Mouse (Mus musculus) embryo, embryonic 11 days (tissue): ENCODE measurements around the gene Nmnat3.

ENCODE experiments used
- DNase-seq: peaks from one replicate; pipeline ENCODE4 v3.0.0-alpha.2; 2015

Gene Nmnat3

DNA sequence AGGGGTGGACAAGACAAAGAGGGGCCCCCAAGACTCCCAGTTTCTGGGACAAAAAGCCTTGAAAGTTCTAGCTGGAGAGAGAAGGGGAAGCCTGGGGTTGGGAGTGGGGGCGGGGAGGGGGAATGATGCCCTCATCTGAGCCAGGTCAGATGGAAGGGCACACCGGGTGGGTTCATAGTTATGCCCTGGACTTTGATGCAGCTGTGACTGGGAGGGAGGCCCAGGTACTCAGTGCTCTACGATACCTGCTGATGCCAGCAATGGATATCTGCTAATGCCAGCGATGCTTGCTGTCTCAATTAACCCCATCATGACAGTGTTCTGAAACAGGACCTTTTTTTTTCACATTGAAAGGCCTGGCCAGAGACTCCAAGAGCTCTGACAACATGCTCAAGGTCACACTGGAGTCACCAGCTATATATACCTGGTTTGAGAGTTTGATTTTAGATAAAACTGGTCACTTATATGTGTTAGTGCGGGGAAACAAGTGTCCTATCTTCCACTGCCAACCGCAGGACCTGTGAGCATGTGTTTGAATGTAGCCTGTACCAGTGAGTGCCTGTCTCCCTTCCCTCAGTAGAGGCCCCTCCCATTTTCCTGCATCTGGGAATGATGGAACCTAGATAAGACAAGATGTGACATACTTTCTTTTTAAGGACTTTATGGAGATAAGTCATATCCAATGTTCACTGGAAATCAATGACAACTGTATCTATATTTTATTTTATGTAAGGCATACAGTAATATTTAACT, 25.6 kb downstream of the Nmnat3 start:
- no peak for DNase-seq

DNA sequence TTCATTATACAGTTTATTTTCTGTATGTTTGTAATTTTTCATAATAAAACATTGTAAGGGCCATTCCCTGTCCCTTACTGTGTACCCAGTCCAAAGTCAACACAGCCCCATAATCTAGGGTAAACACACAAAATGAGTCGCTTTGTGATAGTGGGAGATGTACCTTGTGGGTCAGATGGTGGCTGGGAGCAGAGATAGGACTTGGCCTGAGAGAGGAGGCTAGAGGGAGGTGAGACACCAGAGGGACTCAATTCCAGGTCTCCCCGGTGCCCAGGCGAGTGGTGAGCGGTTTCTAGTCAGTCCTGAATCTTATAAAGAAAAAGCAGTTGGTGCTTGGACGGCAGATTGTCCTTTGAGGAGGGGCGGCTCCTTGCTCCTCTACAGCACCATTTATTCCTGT, 26.4 kb downstream of the Nmnat3 start:
- no peak for DNase-seq

DNA sequence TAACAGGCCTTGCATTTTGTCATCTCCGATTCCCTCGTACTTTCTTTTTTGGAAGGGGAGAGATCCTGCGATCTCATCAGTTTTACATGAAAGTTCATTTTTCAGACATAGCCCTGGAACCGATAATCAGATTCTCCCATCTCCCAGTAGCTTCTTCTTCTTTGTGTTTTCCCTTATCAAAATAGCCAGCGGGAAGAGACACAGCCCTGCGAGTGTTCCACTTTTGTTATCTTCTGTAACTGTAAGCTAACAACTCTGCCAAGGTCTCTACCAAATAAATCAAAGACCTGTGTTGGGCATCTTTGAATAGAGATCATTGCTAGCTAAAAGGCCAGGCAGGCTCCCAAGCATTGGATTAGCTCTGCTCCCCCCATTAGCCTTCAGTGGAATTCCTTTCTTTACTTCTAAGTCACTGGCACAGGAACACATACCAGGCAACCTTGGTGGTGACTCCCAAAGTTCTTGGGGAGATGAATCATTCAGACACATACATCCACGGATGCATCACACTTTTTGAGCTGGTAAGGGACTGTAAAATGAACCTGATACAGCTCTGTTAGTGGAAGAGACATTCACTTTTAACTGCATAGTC, 26.9 kb downstream of the Nmnat3 start:
- no peak for DNase-seq

DNA sequence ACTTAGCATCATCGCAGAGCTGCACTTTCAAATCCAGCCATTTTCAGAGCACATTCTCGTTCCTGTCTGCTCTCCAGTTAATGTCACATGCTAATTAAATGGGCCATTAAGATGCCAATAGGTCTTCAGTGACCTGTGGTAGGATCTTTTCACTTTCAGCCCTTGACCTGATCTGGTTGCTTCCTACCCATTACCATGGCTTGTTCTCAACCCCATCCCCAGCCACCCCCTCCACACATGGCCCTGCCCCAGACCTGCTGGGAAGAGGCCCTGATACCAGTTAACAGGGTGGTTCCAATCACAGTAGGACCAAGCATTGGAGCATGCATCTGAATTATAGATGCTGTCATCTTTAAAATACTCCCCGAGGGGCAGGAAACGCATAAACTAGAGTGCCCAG, 30.7 kb downstream of the Nmnat3 start:
- DNase-seq: no peak

DNA sequence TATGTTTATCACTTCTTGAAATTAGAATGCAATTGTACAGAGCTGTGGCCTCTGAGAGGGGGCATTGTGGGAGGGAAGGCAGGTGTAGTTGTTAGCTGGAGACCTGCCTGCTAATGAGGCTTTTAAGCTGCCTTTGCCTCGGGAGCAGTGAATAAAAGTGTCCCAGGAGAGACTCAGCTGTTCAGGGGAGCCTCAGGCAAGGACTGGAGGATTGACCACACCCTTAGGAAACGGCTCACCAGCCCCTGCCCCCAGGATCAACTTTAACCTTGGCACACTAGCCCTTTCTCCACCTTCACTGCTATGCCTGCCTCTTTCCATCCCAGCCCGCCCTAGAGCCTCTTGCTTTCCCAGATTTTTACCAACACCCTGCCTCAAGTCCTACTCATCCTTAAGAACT, 31.6 kb downstream of the Nmnat3 start:
- DNase-seq: no peak

DNA sequence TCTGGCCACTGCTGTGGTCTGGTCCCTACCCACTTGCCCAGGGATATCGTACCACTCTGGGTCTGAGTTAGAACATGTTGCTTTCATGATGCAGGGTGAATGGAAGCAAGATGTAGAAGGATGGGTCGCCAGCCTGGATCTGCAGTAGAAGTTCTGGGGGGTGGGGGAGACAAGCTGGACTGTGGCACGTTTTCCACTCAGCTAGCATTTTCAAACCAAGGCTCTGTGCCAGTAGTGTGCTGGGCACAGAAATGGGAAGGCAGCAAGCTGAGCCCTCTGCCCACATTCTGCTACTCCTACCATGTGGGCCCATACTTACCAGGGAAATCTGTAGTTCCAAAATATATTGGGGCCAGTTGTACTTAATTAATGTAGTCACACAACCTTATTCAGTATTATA, 33.5 kb downstream of the Nmnat3 start:
- no peak for DNase-seq

DNA sequence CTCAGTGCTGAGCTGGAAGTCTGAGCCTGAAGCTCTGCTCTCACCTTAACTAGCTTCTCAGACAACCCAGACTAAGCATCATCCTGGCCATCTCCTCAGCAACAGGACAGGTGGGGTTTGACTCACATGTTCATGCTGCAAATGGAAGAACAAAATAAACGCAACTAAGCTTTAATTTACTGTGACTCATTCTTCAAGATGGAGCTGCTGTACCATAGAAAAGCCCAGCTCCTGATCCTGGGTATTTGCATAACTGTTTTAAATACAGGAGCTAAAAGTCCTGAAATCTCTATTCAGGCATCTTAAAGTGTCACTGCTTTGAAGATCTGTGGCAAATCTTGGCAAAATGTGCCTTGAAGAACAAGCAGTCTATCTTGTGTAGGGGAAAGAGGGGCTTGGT, 38.9 kb downstream of the Nmnat3 start:
- no peak for DNase-seq

DNA sequence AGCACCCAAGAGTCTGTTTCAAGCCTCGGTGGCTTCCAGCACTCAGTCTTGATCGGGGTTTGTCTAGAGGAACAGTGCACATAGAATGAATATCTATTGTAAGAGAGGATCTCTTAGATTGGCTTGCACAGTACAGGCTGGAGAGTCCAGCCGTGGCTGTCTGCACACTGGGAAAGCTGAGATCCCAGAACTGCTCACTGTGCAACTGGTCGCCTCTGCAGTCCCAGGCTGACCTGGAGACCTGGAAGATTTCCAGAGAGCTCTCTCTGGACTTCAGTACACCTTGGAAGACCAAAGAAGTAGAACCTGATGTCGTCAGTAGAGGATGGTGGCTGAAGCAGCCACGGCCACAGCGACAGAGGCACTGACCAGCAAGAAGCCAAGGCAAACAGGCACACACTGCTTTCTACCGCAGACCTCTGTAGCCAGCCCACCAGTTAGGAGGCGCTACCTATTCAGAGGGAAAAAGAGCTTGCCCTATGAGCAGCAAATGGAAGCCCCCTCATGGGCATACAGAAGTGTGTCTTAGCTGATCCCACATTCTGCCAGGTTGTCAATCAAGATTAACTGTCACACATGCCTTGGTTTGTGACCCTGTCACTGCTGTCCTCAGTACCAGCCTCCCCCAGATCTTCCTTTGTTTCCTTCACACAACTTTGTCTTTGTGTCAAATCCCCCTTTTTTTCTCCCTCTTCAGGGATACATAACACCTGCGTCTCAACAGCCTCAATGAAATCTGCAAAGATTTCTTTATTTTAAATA, 41.4 kb downstream of the Nmnat3 start:
- DNase-seq: no peak

DNA sequence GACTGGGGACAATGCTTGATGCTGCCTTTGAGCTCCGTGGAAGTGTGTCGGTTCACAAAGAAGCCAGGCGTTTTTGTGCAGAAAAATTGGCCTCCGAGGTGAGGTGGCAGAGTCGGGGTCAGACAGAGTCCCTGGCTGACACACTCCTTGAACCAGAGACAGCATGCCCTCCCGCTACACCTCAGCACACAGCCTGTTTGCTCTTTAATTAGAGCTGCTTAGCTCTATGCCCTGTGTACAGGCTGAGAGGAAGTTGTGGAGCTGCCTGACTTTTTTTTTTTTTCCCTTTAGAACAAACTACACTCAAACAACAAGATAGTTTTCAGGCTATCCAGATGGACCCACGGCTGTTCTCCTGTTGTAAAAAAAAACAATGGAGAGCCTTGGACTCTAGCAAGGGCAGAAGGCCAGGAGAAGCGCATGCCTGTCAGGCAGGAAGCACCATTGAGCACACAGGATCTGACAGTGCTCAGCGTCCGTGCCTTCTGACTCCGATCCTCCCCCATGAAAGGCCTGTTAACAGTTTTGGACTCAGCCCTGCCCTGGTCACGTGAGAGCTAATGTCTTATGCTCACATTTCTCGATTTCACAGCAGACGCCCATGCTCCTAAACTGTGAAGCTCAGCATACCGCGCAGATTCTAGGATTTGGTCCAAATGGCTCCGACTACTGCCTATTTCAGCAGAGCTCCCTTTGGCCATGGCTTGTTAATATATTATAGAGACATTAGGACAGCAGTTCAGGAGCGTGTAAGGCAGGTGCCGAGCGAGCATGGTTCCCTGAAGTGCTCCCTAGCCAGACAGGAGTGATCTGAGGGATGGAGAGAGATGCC, 42.3 kb downstream of the Nmnat3 start:
- peak; percentile 30 for DNase-seq

DNA sequence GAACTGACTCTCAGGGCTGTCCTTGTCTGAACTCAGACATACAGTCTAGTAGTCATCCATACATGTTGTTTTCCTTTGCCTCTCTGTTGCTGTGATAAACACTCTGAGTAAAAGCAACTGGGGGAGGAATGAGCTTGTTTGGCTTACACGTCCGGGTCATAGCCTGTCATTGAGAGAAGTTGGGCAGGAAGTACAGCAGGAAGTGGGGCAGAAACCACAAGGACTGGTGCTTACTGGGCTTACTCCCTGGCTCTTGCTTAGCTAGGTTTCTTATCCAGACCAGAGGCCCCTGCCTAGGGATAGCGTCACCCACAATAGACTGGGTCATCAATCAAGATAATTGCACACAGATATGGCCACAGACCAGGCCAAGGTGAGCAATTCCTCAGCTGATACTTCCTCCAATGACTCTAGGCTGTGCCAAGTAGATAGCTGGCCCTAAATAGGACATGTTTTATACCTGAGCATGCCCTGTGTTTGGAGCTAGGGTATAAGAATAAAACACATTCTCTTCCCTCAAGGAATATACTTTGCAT, 46.1 kb downstream of the Nmnat3 start:
- DNase-seq: no peak

DNA sequence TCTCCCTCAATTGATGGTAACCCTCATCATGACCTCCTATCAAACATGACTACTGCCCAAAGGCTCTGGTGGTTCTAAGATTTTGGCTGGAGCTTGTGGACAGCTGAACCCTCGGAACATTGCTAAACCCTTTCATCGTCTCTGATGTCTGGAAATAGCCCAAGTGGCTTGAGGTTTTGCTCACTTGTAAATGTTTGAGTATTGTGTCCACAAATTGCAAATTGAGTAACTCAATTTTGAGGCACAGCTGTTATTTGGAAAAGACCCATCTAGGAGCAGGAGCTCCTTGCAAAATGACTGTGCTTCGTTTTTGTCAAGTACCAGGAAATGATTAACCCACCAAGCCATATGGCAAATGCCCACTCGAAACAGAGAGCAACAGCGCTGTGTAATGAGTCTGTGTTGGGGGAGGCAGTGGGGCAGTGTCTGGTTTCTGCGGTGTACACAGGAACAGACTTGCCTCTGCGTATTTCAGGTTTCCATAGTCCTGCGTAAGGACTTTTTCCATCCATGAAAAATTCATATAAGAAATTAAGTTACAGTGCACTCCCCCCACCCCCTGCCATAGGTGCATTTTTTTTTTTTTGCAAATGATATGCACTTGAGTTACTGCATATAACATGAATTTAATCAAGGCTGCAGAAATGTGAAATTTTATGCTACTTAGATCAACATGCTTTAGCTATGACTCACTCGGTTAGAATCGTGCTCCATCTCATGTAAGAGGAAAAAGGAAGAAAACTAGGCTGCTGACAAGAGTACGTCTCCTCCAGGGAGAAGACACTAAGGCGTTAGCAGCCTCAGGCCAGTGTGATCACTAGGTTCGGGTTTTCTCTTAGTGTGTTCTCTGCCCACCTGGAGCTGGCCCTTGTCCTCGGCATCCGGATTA, 50.9 kb downstream of the Nmnat3 start:
- no peak for DNase-seq

DNA sequence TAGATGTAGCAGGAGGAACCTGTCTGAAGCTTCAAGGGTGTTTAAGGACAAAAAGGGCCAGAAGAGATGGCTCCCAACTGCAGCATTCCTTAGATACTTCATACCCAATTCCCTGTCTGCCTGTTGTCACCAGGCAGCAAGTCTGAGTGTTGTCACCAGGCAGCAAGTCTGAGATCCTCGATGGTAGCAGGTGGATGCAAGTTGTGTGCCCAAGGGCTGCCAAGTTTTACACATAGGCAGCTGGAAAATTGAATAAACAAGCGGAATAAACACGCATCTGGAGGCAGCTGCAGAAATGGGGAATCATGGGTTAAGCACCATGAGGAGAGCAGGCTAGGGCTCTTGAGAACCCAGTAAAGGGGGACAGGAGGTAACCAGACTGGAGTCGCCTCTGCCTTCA, 52.7 kb downstream of the Nmnat3 start:
- DNase-seq: no peak

DNA sequence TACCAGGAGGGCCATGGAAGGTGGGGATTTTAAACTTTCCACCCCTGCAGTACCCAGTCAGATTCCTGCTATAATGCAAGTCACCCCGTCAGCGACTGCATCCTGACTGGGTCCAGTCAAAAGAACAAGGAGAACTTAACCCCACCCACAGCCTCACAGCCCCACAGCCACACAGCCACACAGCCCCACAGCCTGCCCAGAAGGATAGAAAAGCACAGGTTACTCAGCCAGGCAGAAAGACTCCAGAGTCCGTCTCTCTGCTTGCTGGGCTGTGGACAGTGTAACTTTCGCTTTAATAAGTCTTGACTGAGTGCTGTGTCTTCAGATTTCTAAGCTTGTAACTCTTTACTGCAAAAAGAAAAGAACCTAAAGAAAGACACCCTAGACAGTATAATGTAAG, 53.2 kb downstream of the Nmnat3 start:
- no peak for DNase-seq

DNA sequence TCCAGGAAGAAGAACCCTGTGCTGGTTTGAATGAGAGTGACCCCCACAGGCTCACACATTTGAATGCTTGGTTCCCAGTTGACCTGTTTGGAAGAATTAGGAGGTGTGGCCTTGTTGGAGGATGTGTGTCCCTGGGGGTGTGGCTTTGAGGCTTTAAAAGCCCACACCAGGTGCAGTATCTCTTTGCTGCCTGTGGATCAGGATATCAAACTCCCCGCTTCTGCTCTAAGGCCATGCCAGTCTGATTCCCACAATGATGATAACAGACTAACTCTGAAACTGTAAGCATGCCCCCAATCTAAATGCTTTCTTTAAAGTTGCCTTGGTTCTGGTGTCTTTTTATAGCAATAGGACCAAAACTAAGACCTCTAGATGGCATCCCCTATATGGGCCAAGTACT, 58.6 kb downstream of the Nmnat3 start:
- no peak for DNase-seq

DNA sequence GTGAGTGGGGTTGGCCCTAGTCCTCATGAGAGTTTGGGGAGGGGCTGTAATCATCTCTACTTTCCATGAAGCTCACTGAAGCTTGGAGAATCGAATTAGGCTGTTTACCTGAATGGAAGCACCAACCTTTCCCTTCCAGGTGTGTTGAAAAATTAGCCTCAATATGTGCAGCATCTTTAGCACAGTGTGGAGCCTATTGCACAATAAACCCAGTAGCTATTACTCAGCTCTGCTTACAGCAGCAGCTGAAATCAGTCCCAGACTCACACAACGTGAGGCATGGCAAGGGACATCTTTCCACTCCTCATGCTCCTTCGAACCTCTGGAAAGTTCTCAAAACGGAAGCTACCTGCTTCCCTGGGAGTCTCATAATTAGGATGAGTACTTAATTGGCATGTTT, 59.0 kb downstream of the Nmnat3 start:
- DNase-seq: no peak

DNA sequence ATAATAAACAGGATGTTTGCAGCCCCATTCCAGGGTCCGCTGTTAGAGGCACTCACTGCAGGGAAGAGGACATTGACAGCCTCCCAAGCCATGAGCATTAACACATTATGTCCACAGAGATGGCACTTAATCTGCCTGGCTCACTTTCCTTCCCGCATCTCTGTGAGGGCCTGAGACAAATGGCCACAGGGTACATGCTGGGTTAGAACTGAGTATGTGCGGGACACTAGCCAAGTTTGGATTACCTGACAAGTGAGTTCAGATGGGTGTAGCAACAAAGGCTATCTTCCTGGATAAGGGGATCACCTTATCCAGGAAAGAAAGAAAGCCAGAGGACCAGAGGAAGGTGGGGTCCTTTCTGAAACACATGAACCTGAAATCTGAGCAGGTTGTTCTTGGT, 59.8 kb downstream of the Nmnat3 start:
- no peak for DNase-seq

DNA sequence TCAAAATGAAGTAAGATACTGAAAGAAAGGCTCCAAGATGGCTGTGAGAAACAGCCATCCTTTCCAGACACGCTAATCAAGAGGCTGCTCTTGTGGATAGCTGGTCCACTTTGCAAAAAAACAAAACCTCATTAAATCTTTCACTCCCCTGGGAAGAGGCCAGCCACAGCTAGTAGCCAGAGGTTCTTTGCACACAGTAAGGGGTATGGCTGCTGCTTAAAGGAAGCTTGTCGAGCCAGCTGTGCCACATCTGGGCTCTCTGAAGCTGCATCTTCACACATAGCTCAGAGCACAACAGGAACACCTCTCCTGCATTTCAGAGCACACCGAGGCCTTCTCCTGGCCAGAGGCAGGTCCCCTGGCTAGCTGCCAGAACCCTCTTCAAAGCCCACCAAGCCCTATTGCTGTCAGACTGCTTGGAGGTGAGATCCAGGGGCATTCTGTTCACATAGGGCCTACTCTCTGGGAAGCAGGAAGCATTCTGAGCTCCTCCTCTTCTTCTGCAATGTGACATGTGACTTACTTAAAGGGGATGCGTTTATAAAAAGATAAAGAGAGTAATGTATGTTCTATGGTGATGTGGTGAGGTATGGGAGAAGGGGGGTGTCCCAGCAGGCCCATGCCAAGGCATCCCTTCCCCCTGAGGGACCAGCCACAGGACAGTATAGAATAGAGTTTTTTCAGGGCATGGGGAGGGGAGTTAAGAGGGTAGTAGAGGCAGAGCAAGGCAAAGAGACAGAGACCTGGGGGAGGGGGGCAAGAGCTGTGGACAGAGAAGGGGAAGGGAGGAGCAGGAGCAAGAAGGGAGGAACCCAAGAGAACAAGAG, 63.3 kb downstream of the Nmnat3 start:
- DNase-seq: no peak

DNA sequence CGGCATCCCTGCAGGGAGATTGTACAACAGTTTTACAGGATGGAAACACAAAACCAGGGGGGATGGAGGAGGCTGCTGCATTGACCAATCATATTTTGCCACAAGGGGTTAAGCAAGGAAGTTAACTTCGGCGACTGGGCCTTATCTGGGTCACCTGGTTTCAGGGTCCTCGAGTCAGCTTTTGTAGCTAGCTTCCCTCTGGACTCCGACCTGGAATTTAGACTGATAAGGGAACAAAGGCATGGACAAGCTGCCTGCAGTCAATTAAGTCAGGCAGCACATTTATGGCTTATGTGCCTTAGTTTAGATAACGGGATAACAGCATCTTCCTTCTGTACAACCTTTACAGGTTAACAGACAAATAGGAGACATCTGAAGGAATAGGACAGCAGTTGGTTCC, 65.1 kb downstream of the Nmnat3 start:
- no peak for DNase-seq

DNA sequence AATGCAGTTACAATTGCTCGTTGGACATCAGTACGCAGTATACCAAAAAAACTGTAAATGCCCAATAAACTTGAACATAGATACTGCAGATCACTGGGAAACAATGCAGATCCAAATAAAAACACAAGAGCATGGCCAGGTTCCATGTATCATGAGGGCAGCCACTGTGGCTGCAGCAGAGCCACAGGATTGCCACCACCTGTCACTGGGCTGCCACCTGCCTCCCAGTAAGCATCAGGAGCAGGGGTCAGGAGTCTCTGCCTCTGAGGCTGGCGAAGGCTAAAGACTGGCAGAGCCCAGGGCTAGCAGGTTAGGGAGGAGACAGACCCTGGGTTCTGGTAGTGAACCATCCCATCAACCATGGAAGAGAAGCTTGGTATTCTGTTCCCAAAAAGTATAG, 67.7 kb downstream of the Nmnat3 start:
- no peak for DNase-seq

DNA sequence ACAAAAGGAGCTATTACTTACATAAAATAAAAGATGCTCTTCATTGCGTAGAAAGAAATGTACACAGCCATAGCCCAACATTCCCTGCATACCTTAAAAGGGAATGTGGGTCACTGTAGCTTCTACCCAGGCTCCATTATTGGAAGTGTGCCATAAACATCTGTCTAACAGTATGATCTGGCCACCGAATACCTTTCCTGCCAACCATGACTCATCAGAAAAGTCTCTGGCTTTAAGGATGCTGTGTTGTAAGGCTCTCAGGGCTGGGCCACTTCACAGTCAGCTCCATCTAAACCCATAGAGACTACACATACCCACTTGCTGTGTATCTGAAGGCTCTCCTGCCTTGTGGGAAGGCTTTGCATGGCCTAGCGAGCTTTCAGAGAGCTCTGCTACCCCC, 73.8 kb downstream of the Nmnat3 start:
- no peak for DNase-seq

DNA sequence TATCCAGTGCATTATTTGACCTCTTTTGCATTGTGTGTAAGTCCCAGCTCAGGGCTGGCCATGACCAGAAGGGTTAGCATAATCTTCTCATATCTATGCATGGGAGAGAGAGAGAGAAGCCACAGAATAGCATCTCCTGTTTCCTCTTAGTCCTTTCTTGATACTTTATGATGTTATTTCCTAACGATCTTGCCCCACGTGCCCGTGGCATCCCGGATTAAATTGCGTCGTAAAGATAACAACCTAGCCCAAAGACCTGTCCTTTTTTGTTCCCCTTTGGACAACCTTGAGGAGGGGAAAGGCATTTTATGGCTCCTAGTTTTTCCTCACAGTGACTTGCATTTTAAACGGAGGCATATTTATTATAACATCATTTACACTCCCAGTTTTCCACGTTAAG, 78.8 kb downstream of the Nmnat3 start:
- DNase-seq: no peak
